Mouse (Mus musculus): ENCODE data around the gene Luc7l. TPM values are rescaled to one million over a fixed set of nuclear protein-coding genes. Genes with fewer than 3 reads are reported as not detected.
"Not testable (repeated sequence)": the region's sequence is repeated elsewhere in the genome, so short reads cannot be mapped to it uniquely, and the experiment has no call there.

The Luc7l gene
- polyA plus RNA-seq, 1 experiment from 2014 or later = 87.0 TPM

DNA sequence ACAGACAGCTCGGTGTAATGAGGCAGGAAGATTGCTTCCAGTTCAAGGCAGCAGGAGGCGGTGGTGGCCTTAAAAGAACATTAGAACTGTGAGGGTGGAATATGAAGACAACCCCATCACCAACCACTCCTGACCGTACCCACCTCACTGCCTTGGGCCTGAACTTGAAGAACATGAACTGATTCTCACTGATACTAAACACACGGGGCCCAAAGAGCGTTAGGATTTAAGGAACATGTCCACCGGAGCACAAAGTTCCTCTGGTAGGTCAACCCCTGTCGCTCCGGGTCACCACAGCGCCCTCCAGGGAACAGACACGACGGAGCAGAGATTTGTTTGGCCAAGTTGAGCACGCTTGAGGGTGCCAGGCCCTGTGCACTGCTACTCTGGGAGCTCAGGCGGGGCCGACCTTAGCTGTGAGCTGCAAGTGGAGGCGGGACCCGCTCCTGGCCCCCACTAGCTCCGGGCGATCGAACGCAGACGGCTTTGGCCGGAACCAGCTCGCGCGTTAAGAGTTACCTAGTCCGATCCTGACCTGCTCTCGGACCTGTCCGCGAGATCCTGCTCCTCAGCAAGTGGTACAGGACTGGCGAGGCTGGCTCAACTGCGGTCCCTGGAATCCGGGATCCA, 9.1 kb upstream of the Luc7l start:
- peak overlapping the region; percentile 78 for H3K4me2 ChIP-seq (ENCODE audit: low read length)
- H3K9ac ChIP-seq (ENCODE audit: low read depth, low read length) = peak overlapping the region; percentile 72
- H3K4me3 ChIP-seq (ENCODE audit: low read length) = peak overlapping the region; percentile 64
- H3K36me3 ChIP-seq (ENCODE audit: control insufficient read depth, insufficient read depth, low read length) = no peaks in the 10 kb centered on the region
- peak overlapping the region; percentile 73 for H3K27ac ChIP-seq (ENCODE audit: low read depth, low read length)
- no peaks in the 10 kb centered on the region for H3K27me3 ChIP-seq (replicated peaks; ENCODE audit: control insufficient read depth, insufficient read depth, low read length)
- no peaks in the 10 kb centered on the region for H3K9me3 ChIP-seq (ENCODE audit: control insufficient read depth, low read length)
- peaks cover 10% of the 10 kb centered on the region for H3K4me1 ChIP-seq (ENCODE audit: control insufficient read depth, insufficient read depth, low read depth, low read length)
- ATAC-seq = peak; percentile 29
- 1% methylated on average over 32 of the region's 32 CpGs for WGBS

DNA sequence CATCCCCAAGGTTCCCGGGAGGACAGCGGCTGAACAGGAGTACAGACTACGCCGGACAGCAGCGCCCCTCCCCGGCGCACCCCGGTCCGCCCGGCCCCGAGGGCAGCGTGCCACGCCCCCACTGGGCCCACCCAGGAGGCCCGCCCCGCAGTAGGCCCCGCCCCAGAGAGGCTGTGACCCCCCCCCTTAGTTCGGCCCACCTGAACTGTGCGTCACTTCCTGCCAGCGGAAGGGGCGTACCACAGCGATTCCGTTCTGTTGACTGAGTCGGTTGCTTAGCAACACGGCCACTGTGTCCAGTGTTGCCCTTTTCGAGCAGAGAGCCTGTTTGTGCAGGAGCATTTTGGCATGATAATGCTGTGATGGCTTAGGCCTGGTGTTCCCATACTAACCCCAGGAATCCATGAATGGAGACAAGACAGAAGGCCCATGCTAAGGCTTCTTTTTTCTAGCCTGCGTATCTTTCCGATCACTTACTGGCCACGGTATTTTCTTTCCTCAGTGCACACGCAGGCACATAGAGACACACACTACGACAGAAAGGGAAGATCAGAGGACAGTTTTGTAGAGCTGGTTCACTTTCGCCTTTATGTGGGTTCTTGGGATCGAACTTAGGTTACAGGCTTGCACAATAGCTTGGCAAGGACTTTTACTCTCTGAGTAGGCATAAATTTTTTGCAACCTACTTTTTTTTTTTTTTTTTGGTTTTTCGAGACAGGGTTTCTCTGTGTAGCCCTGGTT, 8.4 kb upstream of the Luc7l start, which contains the start of gene Fam234a:
TSS of gene Fam234a (minus strand) at position 142 of the 741 bp plus-strand sequence.
- H3K27ac ChIP-seq (ENCODE audit: low read depth, low read length) = peak within 1 kb of the TSS; percentile 73
- peak within 1 kb of the TSS; percentile 78 for H3K4me2 ChIP-seq (ENCODE audit: low read length)
- no peaks in the 10 kb centered on the region for H3K36me3 ChIP-seq (ENCODE audit: control insufficient read depth, insufficient read depth, low read length)
- no peaks in the 10 kb centered on the region for H3K9me3 ChIP-seq (ENCODE audit: control insufficient read depth, low read length)
- peak within 1 kb of the TSS; percentile 64 for H3K4me3 ChIP-seq (ENCODE audit: low read length)
- H3K4me1 ChIP-seq (ENCODE audit: control insufficient read depth, insufficient read depth, low read depth, low read length) = peaks cover 10% of the 10 kb centered on the region
- no peaks in the 10 kb centered on the region for H3K27me3 ChIP-seq (replicated peaks; ENCODE audit: control insufficient read depth, insufficient read depth, low read length)
- H3K9ac ChIP-seq (ENCODE audit: low read depth, low read length) = peak within 1 kb of the TSS; percentile 72
- WGBS = 5% methylated on average over 31 of the region's 33 CpGs
- peak; percentile 97 for ATAC-seq

DNA sequence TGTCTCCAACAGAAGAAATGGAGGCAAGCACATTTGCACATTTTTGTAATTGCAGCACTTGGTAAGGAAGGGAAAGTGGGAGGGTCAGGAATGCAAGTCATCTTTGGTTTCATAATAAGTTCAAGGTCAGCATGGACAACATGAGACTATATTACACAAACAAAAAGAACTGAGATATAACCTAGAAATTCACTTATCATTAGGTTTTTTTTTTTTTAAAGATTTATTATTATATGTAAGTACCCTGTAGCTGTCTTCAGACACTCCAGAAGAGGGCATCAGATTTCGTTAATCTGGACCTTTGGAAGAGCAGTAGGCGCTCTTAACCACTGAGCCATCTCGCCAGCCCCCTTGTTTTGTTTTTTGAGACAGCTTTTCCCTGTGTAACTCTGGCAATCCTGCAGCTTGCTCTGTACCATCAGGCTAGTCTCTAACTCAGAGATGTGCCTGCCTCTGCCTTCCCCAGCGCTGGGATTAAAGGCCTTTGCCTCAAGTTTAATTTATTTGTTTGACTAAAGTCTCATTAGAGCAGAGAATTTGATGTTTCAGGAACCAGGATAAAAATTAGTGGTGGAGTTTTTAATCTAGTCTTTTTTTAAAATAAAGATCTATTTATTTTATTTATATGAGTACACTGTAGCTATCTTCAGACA, 684 bp upstream of the Luc7l start:
- H3K9ac ChIP-seq (ENCODE audit: low read depth, low read length) = no peak overlapping the region
- H3K4me1 ChIP-seq (ENCODE audit: control insufficient read depth, insufficient read depth, low read depth, low read length) = peaks cover 13% of the 10 kb centered on the region
- no peaks in the 10 kb centered on the region for H3K27me3 ChIP-seq (replicated peaks; ENCODE audit: control insufficient read depth, insufficient read depth, low read length)
- no peak for ATAC-seq
- peak overlapping the region; percentile 98; the same call in 1 of the 2 replicates for H3K27ac ChIP-seq (ENCODE audit: low read depth, low read length)
- H3K36me3 ChIP-seq (ENCODE audit: control insufficient read depth, insufficient read depth, low read length) = peaks cover 4% of the 10 kb centered on the region; the same call in 1 of the 2 replicates
- peak overlapping the region; percentile 95 for H3K4me3 ChIP-seq (ENCODE audit: low read length)
- H3K9me3 ChIP-seq (ENCODE audit: control insufficient read depth, low read length) = no peaks in the 10 kb centered on the region
- WGBS = 51% methylated on average over 4 of the region's 4 CpGs
- H3K4me2 ChIP-seq (ENCODE audit: low read length) = peak overlapping the region; percentile 62

DNA sequence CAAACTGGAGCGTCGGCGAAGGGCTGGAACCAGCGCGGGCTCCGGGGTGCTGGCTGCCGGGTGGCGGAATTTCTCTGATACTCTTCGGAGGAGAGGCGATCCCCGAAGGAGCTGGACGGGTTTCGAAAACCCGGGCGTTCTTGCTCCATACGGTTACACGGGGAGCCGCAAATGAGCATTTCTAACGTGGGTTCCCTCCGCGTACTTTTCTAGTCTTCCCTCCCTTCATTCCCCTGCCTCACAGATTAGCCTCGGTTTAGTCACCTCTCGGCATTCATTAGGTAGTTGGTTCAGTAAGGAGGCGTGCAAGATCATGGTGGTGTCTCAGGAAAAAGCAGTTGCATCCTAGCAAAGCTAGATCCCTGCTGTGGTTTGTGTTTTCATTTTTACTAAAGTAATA, 703 bp downstream of the Luc7l start:
- peaks cover 13% of the 10 kb centered on the region for H3K4me1 ChIP-seq (ENCODE audit: control insufficient read depth, insufficient read depth, low read depth, low read length)
- H3K4me3 ChIP-seq (ENCODE audit: low read length) = peak overlapping the region; percentile 95
- H3K9ac ChIP-seq (ENCODE audit: low read depth, low read length) = peak overlapping the region; percentile 97
- H3K27ac ChIP-seq (ENCODE audit: low read depth, low read length) = peak overlapping the region; percentile 98
- ATAC-seq = no peak
- no peaks in the 10 kb centered on the region for H3K27me3 ChIP-seq (replicated peaks; ENCODE audit: control insufficient read depth, insufficient read depth, low read length)
- under 1% methylated on average over 23 of the region's 24 CpGs for WGBS
- H3K9me3 ChIP-seq (ENCODE audit: control insufficient read depth, low read length) = no peaks in the 10 kb centered on the region
- peaks cover 10% of the 10 kb centered on the region for H3K36me3 ChIP-seq (ENCODE audit: control insufficient read depth, insufficient read depth, low read length)
- H3K4me2 ChIP-seq (ENCODE audit: low read length) = peak overlapping the region; percentile 62

DNA sequence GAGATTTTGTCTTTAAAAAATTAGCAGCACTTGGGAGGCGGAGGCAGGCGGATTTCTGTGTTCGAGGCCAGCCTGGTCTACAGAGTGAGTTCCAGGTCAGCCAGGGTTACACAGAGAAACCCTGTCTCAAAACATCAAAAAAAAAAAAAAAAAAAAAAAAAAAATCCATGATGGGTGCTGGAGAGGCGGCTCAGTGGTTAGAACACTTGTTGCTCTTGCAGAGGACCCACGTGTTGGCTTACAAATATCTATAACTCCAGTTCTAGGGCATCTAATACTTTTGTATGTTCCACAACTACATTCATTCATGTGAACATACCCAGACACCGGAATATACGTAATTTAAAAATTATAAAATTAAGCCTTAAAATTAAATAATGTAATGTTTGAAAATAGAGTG, 2.6 kb downstream of the Luc7l start:
- no peak overlapping the region for H3K4me2 ChIP-seq (ENCODE audit: low read length)
- no peaks in the 10 kb centered on the region for H3K9me3 ChIP-seq (ENCODE audit: control insufficient read depth, low read length)
- H3K4me1 ChIP-seq (ENCODE audit: control insufficient read depth, insufficient read depth, low read depth, low read length) = peaks cover 13% of the 10 kb centered on the region
- peaks cover 17% of the 10 kb centered on the region for H3K36me3 ChIP-seq (ENCODE audit: control insufficient read depth, insufficient read depth, low read length)
- H3K27me3 ChIP-seq (replicated peaks; ENCODE audit: control insufficient read depth, insufficient read depth, low read length) = no peaks in the 10 kb centered on the region
- H3K27ac ChIP-seq (ENCODE audit: low read depth, low read length) = no peak overlapping the region
- no peak for ATAC-seq
- no peak overlapping the region for H3K4me3 ChIP-seq (ENCODE audit: low read length)
- WGBS = 94% methylated on average over 7 of the region's 7 CpGs
- no peak overlapping the region for H3K9ac ChIP-seq (ENCODE audit: low read depth, low read length)

DNA sequence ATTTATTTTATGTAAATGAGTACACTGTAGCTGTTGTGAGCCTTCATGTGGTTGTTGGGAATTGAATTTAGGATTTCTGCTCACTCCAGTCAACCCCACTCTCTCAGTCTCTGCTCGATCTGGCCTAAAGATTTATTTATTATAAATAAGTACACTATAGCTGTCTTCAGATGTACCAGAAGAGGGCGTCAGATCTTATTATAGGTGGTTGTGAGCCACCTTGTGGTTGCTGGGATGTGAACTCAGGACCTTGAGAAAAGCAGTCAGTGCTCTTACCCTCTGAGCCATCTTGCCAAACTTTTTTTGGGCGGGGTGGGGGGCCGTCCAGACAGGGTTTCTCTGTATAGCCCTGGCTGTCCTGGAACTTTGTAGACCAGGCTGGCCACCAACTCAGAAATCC, 9.1 kb downstream of the Luc7l start:
- Histone ChIP-seq H3K27me3 (replicated peaks; ENCODE audit: control insufficient read depth, insufficient read depth, low read length) (no peaks in the 10 kb centered on the region), H3K9ac (ENCODE audit: low read depth, low read length) (no peak overlapping the region), H3K27ac (ENCODE audit: low read depth, low read length) (no peak overlapping the region), H3K9me3 (ENCODE audit: control insufficient read depth, low read length) (no peaks in the 10 kb centered on the region), H3K36me3 (ENCODE audit: control insufficient read depth, insufficient read depth, low read length) (peaks cover 37% of the 10 kb centered on the region), H3K4me2 (ENCODE audit: low read length) (no peak overlapping the region), H3K4me1 (ENCODE audit: control insufficient read depth, insufficient read depth, low read depth, low read length) (no peaks in the 10 kb centered on the region), H3K4me3 (ENCODE audit: low read length) (no peak overlapping the region)
- 84% methylated on average over 4 of the region's 4 CpGs for WGBS
- no peak for ATAC-seq

DNA sequence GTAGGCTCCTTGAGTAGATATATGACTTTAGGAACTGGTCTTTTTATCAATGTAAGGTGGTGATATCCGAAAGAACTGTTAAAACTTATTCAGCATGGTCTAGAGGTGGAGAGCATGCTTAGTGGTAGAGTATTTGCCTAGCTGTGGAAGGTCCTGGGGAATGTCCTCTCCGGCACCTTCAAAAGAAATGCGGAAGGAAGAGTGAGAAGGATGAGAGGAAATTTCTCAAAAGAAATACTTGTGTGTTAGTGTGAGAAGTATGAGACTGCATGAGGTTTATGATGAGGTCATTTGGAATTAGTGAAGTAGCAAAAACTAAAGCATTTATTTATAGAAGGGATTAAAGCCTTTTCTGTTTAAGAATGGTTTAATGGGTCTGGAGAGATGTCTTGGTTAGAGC, 9.7 kb downstream of the Luc7l start:
- Histone ChIP-seq H3K36me3 (ENCODE audit: control insufficient read depth, insufficient read depth, low read length) (peaks cover 39% of the 10 kb centered on the region), H3K27ac (ENCODE audit: low read depth, low read length) (no peak overlapping the region), H3K27me3 (replicated peaks; ENCODE audit: control insufficient read depth, insufficient read depth, low read length) (no peaks in the 10 kb centered on the region), H3K4me2 (ENCODE audit: low read length) (no peak overlapping the region), H3K9me3 (ENCODE audit: control insufficient read depth, low read length) (no peaks in the 10 kb centered on the region), H3K4me3 (ENCODE audit: low read length) (no peak overlapping the region), H3K4me1 (ENCODE audit: control insufficient read depth, insufficient read depth, low read depth, low read length) (no peaks in the 10 kb centered on the region), H3K9ac (ENCODE audit: low read depth, low read length) (no peak overlapping the region)
- 98% methylated on average over 3 of the region's 3 CpGs for WGBS
- ATAC-seq = no peak

DNA sequence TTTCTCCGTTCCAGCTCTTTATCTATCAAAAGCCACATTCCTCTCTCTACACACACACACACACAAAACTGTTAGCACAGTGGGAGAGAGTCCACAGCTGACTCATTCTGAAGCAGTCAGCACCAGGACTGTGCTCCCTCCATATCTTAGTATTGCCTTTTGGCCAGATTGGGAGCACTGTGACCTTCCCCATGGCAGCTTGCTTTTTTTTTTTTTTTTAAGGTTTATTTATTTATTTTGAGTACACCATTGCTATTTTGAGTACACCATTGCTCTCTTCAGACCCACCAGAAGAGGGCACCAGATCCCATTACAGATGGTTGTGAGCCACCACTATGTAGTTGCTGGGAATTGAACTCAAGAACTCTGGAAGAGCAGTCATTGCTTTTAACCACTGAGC, 16.2 kb downstream of the Luc7l start:
- H3K9ac ChIP-seq (ENCODE audit: low read depth, low read length) = no peak overlapping the region
- H3K27me3 ChIP-seq (replicated peaks; ENCODE audit: control insufficient read depth, insufficient read depth, low read length) = no peaks in the 10 kb centered on the region
- H3K4me3 ChIP-seq (ENCODE audit: low read length) = no peak overlapping the region
- H3K27ac ChIP-seq (ENCODE audit: low read depth, low read length) = no peak overlapping the region
- 81% methylated on average over 1 of the region's 1 CpGs for WGBS
- H3K4me1 ChIP-seq (ENCODE audit: control insufficient read depth, insufficient read depth, low read depth, low read length) = no peaks in the 10 kb centered on the region
- H3K36me3 ChIP-seq (ENCODE audit: control insufficient read depth, insufficient read depth, low read length) = peaks cover 36% of the 10 kb centered on the region
- no peak for ATAC-seq
- no peak overlapping the region for H3K4me2 ChIP-seq (ENCODE audit: low read length)
- no peaks in the 10 kb centered on the region for H3K9me3 ChIP-seq (ENCODE audit: control insufficient read depth, low read length)

DNA sequence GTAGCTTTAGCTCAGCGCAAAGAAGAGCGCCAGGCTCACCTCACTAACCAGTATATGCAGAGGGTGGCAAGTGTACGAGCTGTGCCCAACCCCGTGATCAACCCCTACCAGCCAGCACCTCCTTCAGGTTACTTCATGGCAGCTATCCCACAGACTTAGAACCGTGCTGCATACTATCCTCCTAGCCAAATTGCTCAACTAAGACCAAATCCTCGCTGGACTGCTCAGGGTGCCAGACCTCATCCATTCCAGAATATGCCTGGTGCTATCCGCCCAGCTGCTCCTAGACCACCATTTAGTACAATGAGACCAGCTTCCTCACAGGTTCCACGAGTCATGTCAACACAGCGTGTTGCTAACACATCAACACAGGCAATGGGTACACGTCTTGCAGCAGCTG, 16.9 kb downstream of the Luc7l start:
- H3K9ac ChIP-seq (ENCODE audit: low read depth, low read length); H3K27me3 ChIP-seq (replicated peaks; ENCODE audit: control insufficient read depth, insufficient read depth, low read length); H3K4me2 ChIP-seq (ENCODE audit: low read length); H3K9me3 ChIP-seq (ENCODE audit: control insufficient read depth, low read length); H3K4me1 ChIP-seq (ENCODE audit: control insufficient read depth, insufficient read depth, low read depth, low read length); ATAC-seq; H3K27ac ChIP-seq (ENCODE audit: low read depth, low read length); H3K4me3 ChIP-seq (ENCODE audit: low read length): not testable (repeated sequence)
- peaks cover 36% of the 10 kb centered on the region for H3K36me3 ChIP-seq (ENCODE audit: control insufficient read depth, insufficient read depth, low read length)
- WGBS = 92% methylated on average over 10 of the region's 10 CpGs
